Mouse (Mus musculus): ENCODE measurements around the gene Tmub1. TPM values are rescaled to one million over a fixed set of nuclear protein-coding genes. Genes with fewer than 3 reads are reported as not detected.

Gene Tmub1
- 4.7 TPM for polyA plus RNA-seq (2015; fragmentation: Illumina TruSeq; extraction: RNeasy Lipid Tissue Mini Kit (QIAGEN cat#74804); ENCODE audit: insufficient read depth, low replicate concordance)

DNA sequence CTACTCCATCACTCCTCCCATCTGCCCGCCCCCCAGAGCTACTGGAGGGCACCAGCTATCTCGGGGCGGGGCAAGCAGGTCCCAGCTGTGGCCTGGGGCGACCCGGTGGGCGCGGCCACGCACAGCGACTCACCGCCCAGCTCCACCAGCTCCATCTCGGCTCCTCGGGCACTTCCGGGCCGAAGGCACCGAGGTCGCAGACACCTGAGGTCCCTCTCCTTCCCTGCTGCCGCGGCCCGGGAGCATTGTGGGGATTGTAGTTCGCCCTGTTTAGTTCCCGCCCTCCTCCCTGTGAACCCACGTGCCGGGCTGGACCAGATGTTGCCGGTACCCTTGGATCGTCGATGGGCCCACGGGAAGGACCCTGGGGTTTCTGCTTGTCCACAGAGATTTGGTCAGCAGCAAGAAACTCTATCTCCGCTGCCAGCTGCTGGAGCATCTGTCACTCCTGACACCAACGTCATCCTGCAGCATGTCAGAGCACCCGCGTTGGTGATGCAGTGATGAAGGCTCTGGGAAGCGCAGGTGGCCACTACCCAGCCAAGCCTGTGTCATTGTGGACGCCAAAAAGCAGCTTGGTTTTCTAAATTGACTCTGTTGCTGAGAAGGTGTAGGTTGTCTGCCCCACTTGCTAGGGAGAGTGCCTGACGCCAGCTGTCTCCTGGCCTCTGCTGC, at the start of gene Tmub1:
TSS of gene Tmub1 (minus strand) at position 231 of the 675 bp plus-strand sequence.

DNA sequence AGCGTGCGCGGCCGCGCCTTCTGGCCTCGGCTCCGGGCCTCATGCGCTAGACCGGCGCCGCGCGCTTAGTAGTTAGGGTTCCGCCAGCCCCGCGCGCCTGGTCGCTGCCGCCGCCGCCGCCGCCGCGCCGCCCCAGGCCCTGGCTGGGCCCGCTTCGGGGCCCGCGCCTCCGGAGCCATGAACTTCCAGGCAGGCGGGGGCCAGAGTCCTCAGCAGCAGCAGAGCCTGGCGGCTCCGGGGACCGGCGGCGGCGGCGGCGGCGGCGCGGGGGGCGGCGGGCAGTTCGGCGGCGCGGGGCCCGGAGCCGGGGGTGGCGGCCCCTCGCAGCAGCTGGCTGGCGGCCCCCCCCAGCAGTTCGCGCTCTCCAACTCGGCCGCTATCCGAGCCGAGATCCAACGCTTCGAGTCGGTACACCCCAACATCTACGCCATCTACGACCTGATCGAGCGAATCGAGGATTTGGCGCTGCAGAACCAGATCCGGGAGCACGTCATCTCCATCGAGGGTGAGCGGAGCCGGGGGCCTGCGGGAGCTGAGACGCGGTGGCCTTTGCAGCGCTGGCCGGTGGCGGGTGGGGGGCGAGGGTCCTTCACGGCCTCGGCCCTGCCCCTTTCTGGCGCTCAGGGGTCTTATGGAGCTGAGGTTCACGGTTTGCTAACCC, 4.5 kb upstream of the Tmub1 start, which contains the start of gene Agap3:
TSS of gene Agap3 (plus strand) at position 148 of the 661 bp plus-strand sequence.

DNA sequence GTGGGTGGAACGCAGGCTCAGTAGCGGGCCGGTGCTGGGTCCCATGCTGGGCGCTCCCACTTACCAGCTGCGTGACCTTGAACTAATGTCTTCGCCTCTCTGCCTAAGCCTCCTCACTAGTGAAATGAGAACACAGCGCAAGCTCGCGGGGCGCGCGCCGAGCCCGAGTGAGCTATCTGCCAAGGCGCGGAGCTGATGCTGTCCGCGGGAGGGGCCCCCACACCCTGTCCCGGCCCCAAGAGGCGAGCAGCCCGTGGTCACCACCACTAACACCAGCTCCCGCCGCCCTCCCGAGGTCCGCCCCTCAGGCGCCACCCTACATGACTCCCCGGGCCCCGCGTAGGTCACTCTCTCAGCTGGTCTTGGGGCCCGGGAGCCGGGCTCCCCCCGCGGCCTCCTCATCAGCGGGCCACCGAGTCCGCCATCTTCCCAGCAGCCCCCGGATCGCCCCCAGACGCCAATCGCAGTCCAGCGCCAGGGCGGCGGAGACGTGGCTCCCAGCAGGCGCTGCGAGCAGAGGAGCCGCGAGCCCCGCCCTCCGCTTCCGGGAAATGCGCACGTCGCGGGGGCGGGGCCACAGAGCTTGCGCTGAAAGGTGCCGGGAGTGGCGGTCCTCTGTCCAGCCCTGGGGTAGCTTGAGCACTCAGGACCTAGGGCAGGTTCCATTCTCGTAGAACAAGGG, 2.8 kb downstream of the Tmub1 start, which contains the start of gene Fastk:
TSS of gene Fastk (minus strand) at position 542 of the 682 bp plus-strand sequence.

DNA sequence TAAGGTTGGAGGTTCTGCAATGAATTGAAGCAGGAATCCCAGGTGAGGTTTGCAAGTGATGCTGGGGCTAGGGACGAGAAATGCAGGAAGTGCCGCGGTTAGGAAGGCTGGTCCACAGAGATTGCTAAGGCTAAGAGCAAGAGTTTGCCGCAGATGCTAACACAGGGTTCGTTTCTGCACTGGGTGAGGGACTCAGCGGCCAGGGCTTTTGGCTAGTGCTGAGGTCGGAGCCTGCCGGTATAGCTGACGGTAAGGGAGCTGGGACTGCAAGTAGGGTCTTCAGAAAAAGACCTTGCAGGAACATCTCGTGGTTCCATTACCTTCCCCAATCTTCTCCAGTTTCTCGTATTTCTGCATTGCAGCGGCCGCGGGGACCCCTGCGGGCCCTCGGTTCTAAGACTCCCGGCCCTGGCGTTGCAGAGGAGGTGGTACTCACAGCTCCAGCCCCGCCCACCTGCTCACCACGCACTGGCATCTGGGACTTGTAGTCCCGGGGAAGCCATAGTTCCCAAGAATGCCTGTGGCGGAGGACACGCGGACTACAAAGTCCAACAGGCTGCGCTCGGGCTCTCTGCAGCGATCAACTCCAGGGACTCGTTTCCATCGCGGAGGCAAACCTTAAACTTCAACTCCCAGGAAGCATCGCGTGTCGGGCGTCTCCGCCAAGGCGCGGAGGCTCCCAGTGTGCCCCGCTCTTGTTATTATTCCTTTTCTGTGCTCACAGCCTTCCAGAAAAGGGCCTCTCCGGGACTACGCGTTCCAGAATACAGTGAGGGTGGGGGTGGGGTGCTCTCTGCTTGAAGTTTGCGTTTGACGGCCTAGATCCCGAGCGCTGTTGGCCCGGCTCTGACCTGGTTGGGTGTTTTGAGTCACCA, 24.3 kb downstream of the Tmub1 start, which contains the start of the genes Cdk5 and Slc4a2:
TSS of gene Cdk5 (minus strand) at position 402 of the 875 bp plus-strand sequence.
TSS of gene Slc4a2 (plus strand) at position 709 of the 875 bp plus-strand sequence.

DNA sequence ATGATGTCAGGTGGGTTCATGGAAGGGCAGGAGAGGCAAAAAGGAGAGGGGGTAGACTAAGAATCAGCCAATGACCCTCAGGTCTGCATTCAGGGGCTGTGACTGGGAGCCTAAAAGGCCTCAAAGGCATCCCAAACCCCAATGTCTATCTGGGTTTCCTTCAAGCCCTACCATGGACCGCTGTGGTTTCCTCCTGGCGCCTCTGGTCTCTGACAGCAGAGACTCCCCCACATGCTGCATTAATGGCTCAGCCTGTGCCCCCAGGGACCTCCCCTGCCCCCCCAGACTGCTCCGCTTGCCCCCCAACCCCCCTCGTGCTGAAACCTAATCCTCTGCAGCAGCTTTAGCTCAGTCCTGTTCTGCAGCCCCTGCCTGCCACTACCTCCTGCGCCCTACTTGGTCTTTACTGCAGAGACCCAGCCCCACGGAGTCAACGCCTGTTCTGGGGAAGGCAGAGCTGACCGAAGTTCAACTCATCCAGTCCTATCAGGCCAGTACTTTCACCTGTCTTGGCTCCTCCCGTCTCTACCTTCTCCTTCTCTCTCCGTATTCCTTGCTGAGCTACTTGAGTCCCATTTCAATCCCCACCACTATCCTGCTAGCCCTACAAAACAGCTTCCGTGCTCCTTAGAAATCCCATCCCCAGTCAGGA, 34.5 kb downstream of the Tmub1 start, which contains the start of gene Asic3:
TSS of gene Asic3 (plus strand) at position 351 of the 652 bp plus-strand sequence.

Other genes starting within 250 kb of the Tmub1 start
- gene Kcnh2, start 96.2 kb downstream of the Tmub1 start, polyA plus RNA-seq (2015; fragmentation: Illumina TruSeq; extraction: RNeasy Lipid Tissue Mini Kit (QIAGEN cat#74804); ENCODE audit: insufficient read depth, low replicate concordance): 0.37 TPM
- gene Nos3, start 83.0 kb downstream of the Tmub1 start, polyA plus RNA-seq (2015; fragmentation: Illumina TruSeq; extraction: RNeasy Lipid Tissue Mini Kit (QIAGEN cat#74804); ENCODE audit: insufficient read depth, low replicate concordance): 1.1 TPM
- gene Atg9b, start 55.7 kb downstream of the Tmub1 start, polyA plus RNA-seq (2015; fragmentation: Illumina TruSeq; extraction: RNeasy Lipid Tissue Mini Kit (QIAGEN cat#74804); ENCODE audit: insufficient read depth, low replicate concordance): 0.62 TPM
- 6.2 TPM for gene Abcb8, start 54.2 kb downstream of the Tmub1 start, polyA plus RNA-seq (2015; fragmentation: Illumina TruSeq; extraction: RNeasy Lipid Tissue Mini Kit (QIAGEN cat#74804); ENCODE audit: insufficient read depth, low replicate concordance)
- not detected for gene Asic3, start 34.5 kb downstream of the Tmub1 start, polyA plus RNA-seq (2015; fragmentation: Illumina TruSeq; extraction: RNeasy Lipid Tissue Mini Kit (QIAGEN cat#74804); ENCODE audit: insufficient read depth, low replicate concordance)
- gene Cdk5, start 24.3 kb downstream of the Tmub1 start, polyA plus RNA-seq (2015; fragmentation: Illumina TruSeq; extraction: RNeasy Lipid Tissue Mini Kit (QIAGEN cat#74804); ENCODE audit: insufficient read depth, low replicate concordance): 25.2 TPM
- gene Slc4a2, start 24.0 kb downstream of the Tmub1 start, polyA plus RNA-seq (2015; fragmentation: Illumina TruSeq; extraction: RNeasy Lipid Tissue Mini Kit (QIAGEN cat#74804); ENCODE audit: insufficient read depth, low replicate concordance): 19.8 TPM
- gene Fastk, start 2.6 kb downstream of the Tmub1 start, polyA plus RNA-seq (2015; fragmentation: Illumina TruSeq; extraction: RNeasy Lipid Tissue Mini Kit (QIAGEN cat#74804); ENCODE audit: insufficient read depth, low replicate concordance): 28.1 TPM
- 12.0 TPM for gene Agap3, start 4.3 kb upstream of the Tmub1 start, polyA plus RNA-seq (2015; fragmentation: Illumina TruSeq; extraction: RNeasy Lipid Tissue Mini Kit (QIAGEN cat#74804); ENCODE audit: insufficient read depth, low replicate concordance)
- not detected for gene Gbx1, start 79.3 kb upstream of the Tmub1 start, polyA plus RNA-seq (2015; fragmentation: Illumina TruSeq; extraction: RNeasy Lipid Tissue Mini Kit (QIAGEN cat#74804); ENCODE audit: insufficient read depth, low replicate concordance)
- gene Asb10, start 93.1 kb upstream of the Tmub1 start, polyA plus RNA-seq (2015; fragmentation: Illumina TruSeq; extraction: RNeasy Lipid Tissue Mini Kit (QIAGEN cat#74804); ENCODE audit: insufficient read depth, low replicate concordance): not detected
- gene 4931409K22Rik, start 109.0 kb upstream of the Tmub1 start, polyA plus RNA-seq (2015; fragmentation: Illumina TruSeq; extraction: RNeasy Lipid Tissue Mini Kit (QIAGEN cat#74804); ENCODE audit: insufficient read depth, low replicate concordance): not detected
- gene Abcf2, start 129.6 kb upstream of the Tmub1 start, polyA plus RNA-seq (2015; fragmentation: Illumina TruSeq; extraction: RNeasy Lipid Tissue Mini Kit (QIAGEN cat#74804); ENCODE audit: insufficient read depth, low replicate concordance): 36.5 TPM
- 9.1 TPM for gene Chpf2, start 138.9 kb upstream of the Tmub1 start, polyA plus RNA-seq (2015; fragmentation: Illumina TruSeq; extraction: RNeasy Lipid Tissue Mini Kit (QIAGEN cat#74804); ENCODE audit: insufficient read depth, low replicate concordance)
- gene Smarcd3, start 176.6 kb upstream of the Tmub1 start, polyA plus RNA-seq (2015; fragmentation: Illumina TruSeq; extraction: RNeasy Lipid Tissue Mini Kit (QIAGEN cat#74804); ENCODE audit: insufficient read depth, low replicate concordance): 2.1 TPM
- gene Nub1, start 237.7 kb upstream of the Tmub1 start, polyA plus RNA-seq (2015; fragmentation: Illumina TruSeq; extraction: RNeasy Lipid Tissue Mini Kit (QIAGEN cat#74804); ENCODE audit: insufficient read depth, low replicate concordance): 60.5 TPM

All from spleen, adult 10 weeks (tissue).